Mouse (Mus musculus) stomach, embryonic 15.5 days (tissue): Measurements from ENCODE around the gene Myl6b. TPM values are rescaled to one million over a fixed set of nuclear protein-coding genes. Genes with fewer than 3 reads are reported as not detected.

Source experiments
- ATAC-seq: fragments of 200-750 bp; cut with Nextera tagmentation; 2 replicates; pipeline ENCODE4 v1.8.0; 2017; ENCODE audit warnings: low read depth, moderate number of reproducible peaks, moderate TSS enrichment; ENCODE audit not compliant: insufficient read depth, low FRiP score
- H3K27ac ChIP-seq: fragments of 300-500 bp; sonication (generic); 2 replicates; pipeline ENCODE4 v1.5.1; 2015; ENCODE audit warnings: mild to moderate bottlenecking, inconsistent platforms
- H3K27me3 ChIP-seq: fragments of 300-500 bp; sonication (generic); replicated peaks from 2 replicates; pipeline ENCODE4 v1.6.1; 2015; ENCODE audit warnings: inconsistent platforms
- H3K36me3 ChIP-seq: fragments of 300-500 bp; sonication (generic); 2 replicates; pipeline ENCODE4 v1.6.1; 2015; ENCODE audit warnings: inconsistent platforms
- H3K4me1 ChIP-seq: fragments of 300-500 bp; sonication (generic); 2 replicates; pipeline ENCODE4 v1.6.1; 2015; ENCODE audit warnings: inconsistent platforms
- H3K4me2 ChIP-seq: fragments of 300-500 bp; sonication (generic); 2 replicates; pipeline ENCODE4 v1.6.1; 2015; ENCODE audit warnings: mild to moderate bottlenecking, inconsistent platforms
- H3K4me3 ChIP-seq: fragments of 300-500 bp; sonication (generic); replicated peaks from 2 replicates; pipeline ENCODE4 v1.5.1; 2015; ENCODE audit warnings: inconsistent platforms
- H3K9ac ChIP-seq: fragments of 300-500 bp; sonication (generic); 2 replicates; pipeline ENCODE4 v1.6.1; 2015; ENCODE audit warnings: inconsistent platforms
- H3K9me3 ChIP-seq: fragments of 300-500 bp; sonication (generic); 2 replicates; pipeline ENCODE4 v1.6.1; 2016; ENCODE audit warnings: inconsistent platforms
- WGBS: fragments of 180-500 bp; shearing (Covaris S2); methylation state at CpG from one replicate; pipeline ENCODE4 v1.1.7; 2015; 5-methylcytosine and 5-hydroxymethylcytosine counted together
- polyA plus RNA-seq: library from polyadenylated mRNA; unstranded; fragments of >200 nt; fragmentation: Nextera tagmentation; extraction: Ambion mirVana; gene quantifications from 2 replicates; pipeline ENCODE4 v1.2.1, GENCODE M21; 2015

The Myl6b gene
- polyA plus RNA-seq, 1 experiment from 2014 or later, result 3.0 TPM

DNA sequence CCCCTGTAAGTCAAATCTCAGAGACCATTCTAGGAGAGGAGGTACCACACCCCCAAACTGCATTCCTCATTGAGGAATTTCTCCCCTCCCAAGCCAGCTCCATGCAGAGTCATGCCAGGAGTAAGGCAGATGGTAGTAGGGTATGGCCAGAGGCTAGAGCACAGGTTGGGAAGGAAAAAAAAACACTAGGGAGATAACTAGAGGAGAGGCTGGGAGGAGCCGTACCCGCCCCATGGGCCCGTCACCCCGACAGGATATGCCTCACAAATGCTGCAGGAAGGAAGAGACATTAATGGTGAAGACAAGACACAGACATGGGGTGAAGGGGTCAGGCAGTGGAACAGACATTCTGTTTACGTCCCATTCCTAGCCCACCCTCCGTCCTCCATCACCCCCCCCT is 7.0 kb downstream of the Myl6b start:
- Histone ChIP-seq H3K27me3 (no peaks in the 10 kb centered on the region), H3K4me1 (peaks cover 37% of the 10 kb centered on the region), H3K9ac (peak overlapping the region; percentile 12; the same call in 1 of the 2 replicates), H3K4me2 (peak overlapping the region; percentile 84), H3K27ac (peak overlapping the region; percentile 99), H3K4me3 (peak overlapping the region; percentile 89), H3K36me3 (peaks cover 46% of the 10 kb centered on the region), H3K9me3 (no peaks in the 10 kb centered on the region)
- no peak for ATAC-seq
- 27% methylated on average over 6 of the region's 6 CpGs for WGBS

GRCm38 (mm10) chr10:128490912-128491311 is 7.6 kb downstream of the Myl6b start:
- Histone ChIP-seq H3K4me1 (peaks cover 37% of the 10 kb centered on the region), H3K27me3 (no peaks in the 10 kb centered on the region), H3K4me3 (peak overlapping the region; percentile 89), H3K9me3 (no peaks in the 10 kb centered on the region), H3K4me2 (peak overlapping the region; percentile 84), H3K27ac (peak overlapping the region; percentile 99), H3K9ac (0 out of 2 replicates have a peak overlapping the region, but pooled peaks have one; percentile 12), H3K36me3 (peaks cover 51% of the 10 kb centered on the region)
- WGBS, result 41% methylated on average over 5 of the region's 5 CpGs
- no peak for ATAC-seq

DNA sequence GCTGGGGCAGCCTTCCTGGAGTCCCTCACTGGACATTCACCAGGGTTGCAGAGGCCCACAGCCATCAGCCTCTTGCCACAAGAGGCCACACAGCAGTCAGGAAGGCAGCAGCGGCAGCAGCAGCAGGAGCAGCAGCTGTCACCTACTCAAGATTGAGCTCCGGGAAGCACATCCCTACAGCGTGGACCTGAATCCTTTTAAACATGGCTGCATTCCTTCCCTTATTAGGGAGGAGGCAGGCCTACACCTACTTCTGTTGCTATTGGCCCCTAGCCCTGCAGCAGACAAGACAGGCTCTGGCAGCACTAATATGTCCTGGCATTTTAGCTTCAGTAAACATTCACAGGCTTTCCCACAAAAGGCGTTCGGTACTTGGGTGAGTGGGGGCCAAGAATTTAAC is 8.3 kb downstream of the Myl6b start:
- Histone ChIP-seq H3K9ac (no peak overlapping the region), H3K36me3 (peaks cover 58% of the 10 kb centered on the region)
- 27% methylated on average over 5 of the region's 5 CpGs for WGBS

DNA sequence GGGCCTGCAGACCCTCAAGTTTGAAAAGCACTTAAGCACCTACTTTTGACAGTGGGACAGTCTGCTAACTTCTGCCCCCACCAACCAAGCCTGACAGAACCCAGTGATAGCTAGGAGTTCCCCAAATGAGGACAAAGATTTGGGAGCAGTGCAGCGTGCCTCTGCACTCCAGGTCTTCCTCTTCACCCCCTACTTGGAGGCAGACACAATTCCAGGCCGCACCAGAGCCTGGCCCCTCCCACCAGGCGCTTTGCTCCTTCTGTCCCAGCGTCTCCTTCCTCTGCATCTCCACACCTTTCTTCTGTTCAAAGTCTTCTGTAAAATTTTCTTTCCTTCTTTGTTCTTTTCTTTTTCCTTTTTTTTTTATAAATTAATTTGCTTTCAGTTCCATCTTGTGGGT is 8.7 kb downstream of the Myl6b start:
- peak overlapping the region; percentile 99 for H3K27ac ChIP-seq
- peaks cover 32% of the 10 kb centered on the region for H3K4me1 ChIP-seq
- no peak overlapping the region for H3K9ac ChIP-seq
- H3K4me2 ChIP-seq, result no peak overlapping the region
- H3K36me3 ChIP-seq, result peaks cover 58% of the 10 kb centered on the region
- H3K9me3 ChIP-seq, result no peaks in the 10 kb centered on the region
- H3K27me3 ChIP-seq, result no peaks in the 10 kb centered on the region
- no peak for ATAC-seq
- no peak overlapping the region for H3K4me3 ChIP-seq
- WGBS, result 33% methylated on average over 4 of the region's 4 CpGs

More for the DNA sequence above, 8.3 kb downstream of the Myl6b start:
- no peaks in the 10 kb centered on the region for H3K9me3 ChIP-seq
- H3K27ac ChIP-seq, result peak overlapping the region; percentile 99
- no peaks in the 10 kb centered on the region for H3K27me3 ChIP-seq
- H3K4me3 ChIP-seq, result no peak overlapping the region
- H3K4me1 ChIP-seq, result peaks cover 37% of the 10 kb centered on the region
- H3K4me2 ChIP-seq, result no peak overlapping the region
- no peak for ATAC-seq

DNA sequence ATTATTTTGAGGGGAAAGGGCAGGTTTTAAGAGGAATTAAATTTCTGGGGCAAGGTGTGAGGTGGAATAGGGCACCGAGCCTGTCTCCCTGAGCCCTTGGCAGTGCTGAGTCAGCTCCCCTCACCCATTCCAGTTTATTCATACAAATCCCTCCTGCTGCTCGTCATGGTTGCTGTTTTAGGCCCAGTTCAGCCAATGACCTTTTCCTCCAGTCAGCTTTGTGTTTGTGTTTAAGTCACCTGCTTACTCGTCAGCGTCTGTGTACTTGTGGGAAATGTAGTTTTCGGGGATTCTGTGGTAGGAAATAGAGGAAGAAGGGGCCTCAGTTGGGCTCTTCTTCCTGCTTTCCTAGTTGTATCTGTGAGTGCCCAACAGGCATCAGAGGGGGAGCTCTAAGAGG is 9.1 kb downstream of the Myl6b start:
- Histone ChIP-seq H3K27ac (peak overlapping the region; percentile 99), H3K4me3 (no peak overlapping the region), H3K36me3 (peaks cover 61% of the 10 kb centered on the region), H3K4me2 (no peak overlapping the region), H3K27me3 (no peaks in the 10 kb centered on the region), H3K9me3 (no peaks in the 10 kb centered on the region), H3K9ac (no peak overlapping the region), H3K4me1 (peaks cover 28% of the 10 kb centered on the region)
- ATAC-seq, result no peak
- WGBS, result 53% methylated on average over 5 of the region's 5 CpGs

GRCm38 (mm10) chr10:128488776-128489175 is 9.7 kb downstream of the Myl6b start:
- H3K9me3 ChIP-seq, result no peaks in the 10 kb centered on the region
- H3K4me2 ChIP-seq, result no peak overlapping the region
- peaks cover 67% of the 10 kb centered on the region for H3K36me3 ChIP-seq
- WGBS, result 70% methylated on average over 4 of the region's 4 CpGs
- H3K27ac ChIP-seq, result peak overlapping the region; percentile 99; the same call in 1 of the 2 replicates
- H3K4me3 ChIP-seq, result no peak overlapping the region
- ATAC-seq, result no peak
- H3K27me3 ChIP-seq, result no peaks in the 10 kb centered on the region
- peaks cover 28% of the 10 kb centered on the region for H3K4me1 ChIP-seq
- H3K9ac ChIP-seq, result no peak overlapping the region

DNA sequence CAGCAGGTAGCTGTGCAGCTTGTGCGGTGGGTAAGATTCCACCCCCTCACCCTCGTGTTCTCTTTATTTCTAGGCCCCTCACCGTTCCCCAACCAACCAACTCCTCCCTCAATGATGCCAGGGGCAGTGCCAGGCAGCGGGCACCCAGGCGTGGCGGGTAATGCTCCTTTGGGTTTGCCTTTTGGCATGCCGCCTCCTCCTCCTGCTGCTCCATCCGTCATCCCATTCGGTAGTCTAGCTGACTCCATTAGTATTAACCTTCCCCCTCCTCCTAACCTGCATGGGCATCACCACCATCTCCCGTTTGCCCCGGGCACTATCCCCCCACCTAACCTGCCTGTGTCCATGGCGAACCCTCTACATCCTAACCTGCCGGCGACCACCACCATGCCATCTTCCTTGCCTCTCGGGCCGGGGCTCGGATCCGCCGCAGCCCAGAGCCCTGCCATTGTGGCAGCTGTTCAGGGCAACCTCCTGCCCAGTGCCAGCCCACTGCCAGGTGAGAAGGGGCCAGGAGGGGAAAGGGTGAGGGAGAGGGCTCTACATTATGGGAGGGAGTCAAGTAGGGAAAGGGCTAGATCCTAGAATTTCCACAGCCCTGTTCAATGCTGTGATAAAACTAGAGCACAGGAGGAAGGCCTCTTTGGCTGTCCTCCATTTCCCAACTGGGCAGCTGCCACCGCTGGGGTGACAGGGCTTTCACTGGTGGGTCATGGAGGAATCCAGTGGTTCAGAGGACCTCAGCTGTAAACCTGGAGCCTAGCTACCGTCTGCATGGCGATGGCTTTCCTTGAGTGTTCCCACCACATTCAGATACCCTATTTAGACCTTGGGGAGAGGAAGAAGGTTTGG is 10.4 kb downstream of the Myl6b start:
- ATAC-seq, result no peak
- H3K27me3 ChIP-seq, result no peaks in the 10 kb centered on the region

DNA sequence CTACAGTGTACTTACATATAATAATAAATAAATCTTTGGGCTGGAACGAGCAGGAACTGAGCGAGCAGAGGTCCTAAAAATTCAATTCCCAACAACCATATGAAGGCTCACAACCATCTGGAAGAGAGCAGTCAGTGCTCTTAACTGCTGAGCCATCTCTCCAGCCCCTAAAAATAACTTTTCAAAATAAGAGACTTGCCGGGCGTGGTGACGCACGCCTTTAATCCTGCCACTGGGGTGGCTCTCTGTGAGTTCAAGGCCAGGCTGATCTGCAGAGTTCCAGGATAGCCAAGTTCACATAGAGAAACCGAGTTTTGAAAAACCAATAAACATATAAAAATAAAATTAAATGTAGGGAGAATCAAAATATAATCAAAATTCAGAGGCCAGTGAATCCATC is 12.1 kb downstream of the Myl6b start:
- WGBS, result 77% methylated on average over 7 of the region's 7 CpGs
- H3K9ac ChIP-seq, result no peak overlapping the region
- no peak for ATAC-seq
- H3K27me3 ChIP-seq, result no peaks in the 10 kb centered on the region
- no peak overlapping the region for H3K4me2 ChIP-seq
- no peak overlapping the region for H3K4me3 ChIP-seq
- no peaks in the 10 kb centered on the region for H3K9me3 ChIP-seq
- peaks cover 21% of the 10 kb centered on the region for H3K4me1 ChIP-seq
- peaks cover 86% of the 10 kb centered on the region for H3K36me3 ChIP-seq
- no peak overlapping the region for H3K27ac ChIP-seq

More for the DNA sequence above, 10.4 kb downstream of the Myl6b start:
- Histone ChIP-seq H3K4me1 (peaks cover 28% of the 10 kb centered on the region), H3K4me2 (no peak overlapping the region), H3K4me3 (no peak overlapping the region), H3K9ac (no peak overlapping the region), H3K36me3 (peaks cover 74% of the 10 kb centered on the region), H3K27ac (peak overlapping the region; percentile 99; the same call in 1 of the 2 replicates), H3K9me3 (no peaks in the 10 kb centered on the region)
- WGBS, result 90% methylated on average over 22 of the region's 22 CpGs

DNA sequence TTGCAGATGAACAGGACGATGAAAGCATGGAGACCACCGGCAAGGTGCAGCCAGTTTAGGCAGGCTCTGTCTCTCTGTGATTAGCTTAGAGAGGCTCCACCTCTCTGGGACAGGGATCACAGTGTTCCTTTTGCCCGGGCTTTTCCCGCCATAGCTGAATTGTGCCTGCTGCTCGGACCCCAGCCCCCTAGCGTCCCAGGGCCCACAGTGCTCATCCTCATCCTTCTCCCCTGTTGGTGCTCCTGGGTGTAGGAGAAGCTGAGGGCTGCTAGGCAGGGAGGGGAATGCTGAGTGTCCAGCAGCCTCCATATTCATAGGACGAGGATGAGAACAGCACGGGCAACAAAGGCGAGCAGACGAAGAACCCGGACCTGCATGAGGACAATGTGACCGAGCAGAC is 24.1 kb downstream of the Myl6b start:
- H3K9ac ChIP-seq, result no peak overlapping the region
- ATAC-seq, result no peak
- no peaks in the 10 kb centered on the region for H3K4me1 ChIP-seq
- no peaks in the 10 kb centered on the region for H3K27me3 ChIP-seq
- H3K4me2 ChIP-seq, result no peak overlapping the region
- 87% methylated on average over 12 of the region's 12 CpGs for WGBS
- H3K27ac ChIP-seq, result no peak overlapping the region
- H3K9me3 ChIP-seq, result no peaks in the 10 kb centered on the region
- peaks cover 62% of the 10 kb centered on the region for H3K36me3 ChIP-seq
- no peak overlapping the region for H3K4me3 ChIP-seq

GRCm38 (mm10) chr10:128460270-128460630 is 38.2 kb downstream of the Myl6b start:
- peaks cover 11% of the 10 kb centered on the region; the same call in 1 of the 2 replicates for H3K4me1 ChIP-seq
- peak overlapping the region; percentile 88 for H3K4me3 ChIP-seq
- H3K4me2 ChIP-seq, result peak overlapping the region; percentile 71
- no peaks in the 10 kb centered on the region for H3K27me3 ChIP-seq
- WGBS, result 5% methylated on average over 5 of the region's 5 CpGs
- ATAC-seq, result no peak
- H3K36me3 ChIP-seq, result peaks cover 27% of the 10 kb centered on the region
- peak overlapping the region; percentile 97 for H3K27ac ChIP-seq
- H3K9ac ChIP-seq, result peak overlapping the region; percentile 94; the same call in 1 of the 2 replicates
- no peaks in the 10 kb centered on the region for H3K9me3 ChIP-seq

DNA sequence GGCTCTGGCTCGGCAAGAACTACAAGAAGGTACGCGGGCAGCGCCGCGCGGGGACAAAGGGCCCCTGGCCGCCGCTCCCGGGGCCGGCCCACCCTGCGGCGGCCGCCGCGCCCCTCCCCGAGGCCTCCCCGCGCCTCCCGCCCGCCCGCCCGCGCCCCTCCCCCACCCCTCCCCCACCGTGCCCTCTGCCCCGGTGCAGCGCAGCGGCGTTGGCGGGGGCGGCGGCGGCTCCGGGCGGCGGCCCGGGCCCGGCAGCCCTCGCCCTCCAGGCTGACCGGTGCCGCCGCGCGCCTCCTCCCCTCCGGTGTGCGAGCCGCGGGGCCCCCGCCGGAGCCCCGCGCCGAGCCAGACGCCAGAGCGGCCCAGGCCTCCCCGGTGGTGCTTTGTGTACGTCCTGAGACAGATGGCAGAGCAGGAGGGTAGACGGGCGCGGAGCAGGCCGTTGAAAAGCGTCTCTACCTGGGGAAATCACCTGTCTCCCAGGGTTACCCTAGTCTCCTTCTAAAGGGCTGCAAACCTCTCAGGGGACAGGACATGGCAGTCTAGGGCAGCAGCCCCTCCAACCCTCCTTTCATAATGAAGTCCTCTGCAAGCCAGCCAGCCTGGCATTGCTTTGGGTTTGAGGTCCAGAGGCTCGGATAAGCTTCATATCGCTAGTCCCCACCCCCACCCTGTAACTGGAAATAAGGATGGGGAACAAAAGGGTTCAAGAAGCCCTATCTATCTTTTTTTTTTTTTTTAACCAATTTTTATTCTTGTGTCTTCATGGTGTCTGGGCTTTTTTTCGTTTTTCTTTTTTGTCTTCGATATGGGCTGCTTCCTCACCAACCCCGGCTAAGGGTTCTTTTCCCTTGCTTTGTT is 38.8 kb downstream of the Myl6b start:
- Histone ChIP-seq H3K36me3 (peaks cover 23% of the 10 kb centered on the region), H3K27ac (peak overlapping the region; percentile 97), H3K4me1 (peaks cover 17% of the 10 kb centered on the region), H3K9me3 (no peaks in the 10 kb centered on the region), H3K4me3 (peak overlapping the region; percentile 88), H3K4me2 (peak overlapping the region; percentile 71), H3K27me3 (no peaks in the 10 kb centered on the region), H3K9ac (peak overlapping the region; percentile 94)
- WGBS, result under 1% methylated on average over 32 of the region's 67 CpGs
- peak; percentile 72 for ATAC-seq
